Mouse (Mus musculus): ENCODE measurements around the gene Samhd1. TPM values are rescaled to one million over a fixed set of nuclear protein-coding genes. Genes with fewer than 3 reads are reported as not detected.

The Samhd1 gene
- polyA plus RNA-seq, 1 experiment from 2014 or later, result 28.1 TPM

- no peak overlapping the region for H3K4me3 ChIP-seq (ENCODE audit: low read depth, low read length)
- H3K36me3 ChIP-seq (ENCODE audit: control insufficient read depth, insufficient read depth, low read length), result peaks cover 73% of the 10 kb centered on the region
- no peak overlapping the region for H3K27ac ChIP-seq (ENCODE audit: low read depth)
- H3K4me2 ChIP-seq (ENCODE audit: low read length), result no peak overlapping the region
- H3K4me1 ChIP-seq (replicated peaks; ENCODE audit: control insufficient read depth, insufficient read depth, low read length), result peaks cover 6% of the 10 kb centered on the region
- H3K27me3 ChIP-seq (replicated peaks; ENCODE audit: control insufficient read depth, insufficient read depth, low read length), result no peaks in the 10 kb centered on the region
- H3K9me3 ChIP-seq (ENCODE audit: control insufficient read depth, low read length), result no peaks in the 10 kb centered on the region
- ATAC-seq (replicated peaks; ENCODE audit: low FRiP score, low TSS enrichment, low read depth) (no peak), DNase-seq (ENCODE audit: low spot score) (no peak)
- 98% methylated on average over 5 of the region's 5 CpGs for WGBS
- no peak overlapping the region for H3K9ac ChIP-seq (ENCODE audit: low read length)
Observed at GRCm38 (mm10) chr2:157053124-157053523, 81.9 kb downstream of the Samhd1 start.

- DNase-seq (ENCODE audit: low spot score), result no peak
- no peak overlapping the region for H3K4me3 ChIP-seq (ENCODE audit: low read depth, low read length)
- H3K4me2 ChIP-seq (ENCODE audit: low read length), result no peak overlapping the region
- H3K27me3 ChIP-seq (replicated peaks; ENCODE audit: control insufficient read depth, insufficient read depth, low read length), result no peaks in the 10 kb centered on the region
- no peak overlapping the region for H3K27ac ChIP-seq (ENCODE audit: low read depth)
- H3K9ac ChIP-seq (ENCODE audit: low read length), result no peak overlapping the region
- no peak for ATAC-seq (replicated peaks; ENCODE audit: low FRiP score, low TSS enrichment, low read depth)
- no peaks in the 10 kb centered on the region for H3K4me1 ChIP-seq (replicated peaks; ENCODE audit: control insufficient read depth, insufficient read depth, low read length)
- H3K9me3 ChIP-seq (ENCODE audit: control insufficient read depth, low read length), result no peaks in the 10 kb centered on the region
- H3K36me3 ChIP-seq (ENCODE audit: control insufficient read depth, insufficient read depth, low read length), result peaks cover 68% of the 10 kb centered on the region
- 82% methylated on average over 8 of the region's 8 CpGs for WGBS
Observed at GRCm38 (mm10) chr2:157052448-157052847, 82.6 kb downstream of the Samhd1 start.

- H3K9ac ChIP-seq (ENCODE audit: low read length), result no peak overlapping the region
- 69% methylated on average over 8 of the region's 8 CpGs for WGBS
- no peak overlapping the region for H3K27ac ChIP-seq (ENCODE audit: low read depth)
- DNase-seq (ENCODE audit: low spot score), result no peak
- ATAC-seq (replicated peaks; ENCODE audit: low FRiP score, low TSS enrichment, low read depth), result no peak
- no peaks in the 10 kb centered on the region for H3K27me3 ChIP-seq (replicated peaks; ENCODE audit: control insufficient read depth, insufficient read depth, low read length)
- H3K4me1 ChIP-seq (replicated peaks; ENCODE audit: control insufficient read depth, insufficient read depth, low read length), result no peaks in the 10 kb centered on the region
- no peaks in the 10 kb centered on the region for H3K9me3 ChIP-seq (ENCODE audit: control insufficient read depth, low read length)
- peaks cover 73% of the 10 kb centered on the region for H3K36me3 ChIP-seq (ENCODE audit: control insufficient read depth, insufficient read depth, low read length)
- no peak overlapping the region for H3K4me3 ChIP-seq (ENCODE audit: low read depth, low read length)
- no peak overlapping the region for H3K4me2 ChIP-seq (ENCODE audit: low read length)
Observed at GRCm38 (mm10) chr2:157049831-157050243, 85.2 kb downstream of the Samhd1 start.

- Histone ChIP-seq H3K9ac (ENCODE audit: low read length) (no peak overlapping the region), H3K36me3 (ENCODE audit: control insufficient read depth, insufficient read depth, low read length) (peaks cover 77% of the 10 kb centered on the region)
- WGBS, result 83% methylated on average over 13 of the region's 13 CpGs
Observed at GRCm38 (mm10) chr2:157048395-157049181, 86.5 kb downstream of the Samhd1 start.

More at GRCm38 (mm10) chr2:157048395-157049181, 86.5 kb downstream of the Samhd1 start:
- Histone ChIP-seq H3K27me3 (replicated peaks; ENCODE audit: control insufficient read depth, insufficient read depth, low read length) (no peaks in the 10 kb centered on the region), H3K27ac (ENCODE audit: low read depth) (no peak overlapping the region), H3K4me1 (replicated peaks; ENCODE audit: control insufficient read depth, insufficient read depth, low read length) (no peaks in the 10 kb centered on the region), H3K9me3 (ENCODE audit: control insufficient read depth, low read length) (no peaks in the 10 kb centered on the region), H3K4me2 (ENCODE audit: low read length) (no peak overlapping the region), H3K4me3 (ENCODE audit: low read depth, low read length) (no peak overlapping the region)
- DNase-seq (ENCODE audit: low spot score) (no peak), ATAC-seq (replicated peaks; ENCODE audit: low FRiP score, low TSS enrichment, low read depth) (no peak)

Other genes starting within 250 kb of the Samhd1 start
- 0.40 and 0.51 TPM in 2 replicates for gene Sla2, start 248.1 kb downstream of the Samhd1 start, polyA plus RNA-seq (2014; fragmentation: Nextera tagmentation; extraction: Ambion mirVana)
- gene Ndrg3, start 143.2 kb downstream of the Samhd1 start, polyA plus RNA-seq (2014; fragmentation: Nextera tagmentation; extraction: Ambion mirVana), result 36.7 and 41.4 TPM in 2 replicates
- 31.6 and 36.4 TPM in 2 replicates for gene Dsn1, start 128.1 kb downstream of the Samhd1 start, polyA plus RNA-seq (2014; fragmentation: Nextera tagmentation; extraction: Ambion mirVana)
- gene Soga1, start 56.0 kb downstream of the Samhd1 start, polyA plus RNA-seq (2014; fragmentation: Nextera tagmentation; extraction: Ambion mirVana), result 4.7 and 6.1 TPM in 2 replicates
- not detected in 2 replicates for gene Tldc2, start 48.2 kb downstream of the Samhd1 start, polyA plus RNA-seq (2014; fragmentation: Nextera tagmentation; extraction: Ambion mirVana)
- gene Rbl1, start 69.3 kb upstream of the Samhd1 start, polyA plus RNA-seq (2014; fragmentation: Nextera tagmentation; extraction: Ambion mirVana), result 25.0 and 25.8 TPM in 2 replicates
- 338 and 339 TPM in 2 replicates for gene Rpn2, start 143.8 kb upstream of the Samhd1 start, polyA plus RNA-seq (2014; fragmentation: Nextera tagmentation; extraction: Ambion mirVana)
- 0.32 and 0.62 TPM in 2 replicates for gene Mroh8, start 144.3 kb upstream of the Samhd1 start, polyA plus RNA-seq (2014; fragmentation: Nextera tagmentation; extraction: Ambion mirVana)
- 0.68 TPM in 1 of 2 replicates, not detected in the other for gene Ghrh, start 212.2 kb upstream of the Samhd1 start, polyA plus RNA-seq (2014; fragmentation: Nextera tagmentation; extraction: Ambion mirVana)
- gene Manbal, start 232.3 kb upstream of the Samhd1 start, polyA plus RNA-seq (2014; fragmentation: Nextera tagmentation; extraction: Ambion mirVana), result 43.3 and 48.9 TPM in 2 replicates

All from intestine, embryonic 14.5 days (tissue).